Mouse (Mus musculus): ENCODE results near the gene Aff1.

- TF ChIP-seq CTCF (IDR thresholded peaks at IDR 0.05; ENCODE audit: low read depth), result no peak
- TF ChIP-seq EP300 (IDR thresholded peaks at IDR 0.05; ENCODE audit: low read depth), result no peak
Measured at GRCm38 (mm10) chr5:103747098-103747497, 54.9 kb downstream of the Aff1 start.
